Mouse (Mus musculus) megakaryocyte-erythroid progenitor cell, adult 5-6 weeks (primary cell): ENCODE measurements around the gene Itgav. TPM values are rescaled to one million over a fixed set of nuclear protein-coding genes. Genes with fewer than 3 reads are reported as not detected.

ENCODE experiments used
- ATAC-seq: replicated peaks from 2 replicates; pipeline ENCODE4 v1.8.0; 2016; ENCODE audit warnings: mild to moderate bottlenecking, inconsistent platforms; ENCODE audit not compliant: severe bottlenecking, poor library complexity, low FRiP score, low TSS enrichment
- total RNA-seq, 2 experiments: library from RNA; stranded (forward) in 1 of 2; stranded (reverse) in 1 of 2; fragments of 200-1000, 215-1000 nt in 1 of 2; fragments of >200 nt in 1 of 2; fragmentation: Nextera tagmentation in 1 of 2; gene quantifications; 2 replicates each; pipeline ENCODE4 v1.2.3; 2014 to 2017

The Itgav gene
- total RNA-seq, 2 experiments from 2014 or later, result 8.1 to 42.0 TPM

DNA sequence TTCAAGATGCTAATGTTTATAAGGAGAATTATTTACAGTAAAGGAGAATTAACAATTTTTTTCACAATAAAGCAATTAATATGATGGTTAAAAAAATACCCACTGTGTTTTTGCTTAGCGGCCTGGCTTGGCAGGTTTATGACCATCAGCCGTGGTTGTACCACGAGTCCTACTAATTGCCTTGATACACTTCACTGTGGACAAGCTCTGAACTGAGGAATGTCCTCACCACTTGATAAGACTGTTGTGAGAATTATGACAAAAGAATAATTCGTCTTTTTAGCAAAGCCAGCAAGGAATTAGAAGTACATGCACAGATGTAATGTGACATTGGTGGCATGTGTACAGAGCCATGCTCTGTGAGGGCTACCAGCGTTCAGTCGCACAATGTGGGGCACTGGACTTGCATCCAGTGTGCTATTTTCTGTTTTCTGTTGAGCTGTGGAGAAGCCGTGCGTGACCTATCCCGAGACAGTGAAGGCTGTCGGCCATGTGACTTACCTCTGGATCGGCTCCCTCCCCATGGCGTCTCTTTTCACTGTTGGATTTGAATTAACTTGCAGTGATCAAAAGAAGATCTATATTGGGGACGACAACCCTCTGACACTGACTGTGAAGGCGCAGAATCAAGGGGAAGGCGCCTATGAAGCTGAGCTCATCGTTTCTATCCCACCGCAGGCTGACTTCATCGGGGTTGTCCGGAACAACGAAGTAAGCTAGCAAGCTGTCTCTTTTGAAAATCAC lies 67.3 kb downstream of the Itgav start:
- no peak for ATAC-seq

DNA sequence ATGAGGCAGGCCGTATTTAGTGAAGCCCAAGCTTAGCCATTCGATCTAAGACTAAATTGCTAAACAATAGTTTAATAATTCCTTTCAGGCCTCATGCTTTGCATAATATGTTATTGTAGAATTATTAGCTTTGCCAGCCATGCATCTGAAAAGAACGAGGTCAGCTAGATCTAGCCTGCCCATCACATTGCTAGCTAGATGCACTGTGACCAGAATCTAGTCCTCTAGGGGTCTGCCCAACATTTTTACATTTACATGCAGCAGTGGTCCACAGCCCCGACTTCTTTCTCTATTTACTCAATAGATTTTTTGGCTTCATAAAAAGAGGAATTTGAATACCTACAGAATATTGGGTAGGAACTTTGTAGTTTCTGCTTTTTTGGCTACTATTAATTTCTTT lies 67.9 kb downstream of the Itgav start:
- no peak for ATAC-seq

DNA sequence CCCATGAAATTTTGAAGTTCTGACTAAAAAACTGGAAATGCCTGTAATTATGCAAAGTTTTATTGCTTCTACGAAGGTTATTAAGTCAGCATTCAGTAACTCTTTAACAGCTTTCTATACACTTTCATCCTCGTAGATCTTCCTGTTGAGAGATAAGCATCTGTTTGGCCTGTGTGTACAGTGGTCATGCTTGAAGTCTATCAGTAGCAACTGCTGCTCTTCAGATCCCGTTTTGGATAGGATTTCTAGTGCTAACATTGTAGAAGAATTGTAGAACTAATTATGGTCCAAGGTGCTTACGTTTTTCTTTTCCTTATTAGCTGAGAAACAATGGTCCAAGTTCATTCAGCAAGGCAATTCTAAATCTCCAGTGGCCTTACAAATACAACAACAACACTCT lies 71.6 kb downstream of the Itgav start:
- ATAC-seq, result no peak

DNA sequence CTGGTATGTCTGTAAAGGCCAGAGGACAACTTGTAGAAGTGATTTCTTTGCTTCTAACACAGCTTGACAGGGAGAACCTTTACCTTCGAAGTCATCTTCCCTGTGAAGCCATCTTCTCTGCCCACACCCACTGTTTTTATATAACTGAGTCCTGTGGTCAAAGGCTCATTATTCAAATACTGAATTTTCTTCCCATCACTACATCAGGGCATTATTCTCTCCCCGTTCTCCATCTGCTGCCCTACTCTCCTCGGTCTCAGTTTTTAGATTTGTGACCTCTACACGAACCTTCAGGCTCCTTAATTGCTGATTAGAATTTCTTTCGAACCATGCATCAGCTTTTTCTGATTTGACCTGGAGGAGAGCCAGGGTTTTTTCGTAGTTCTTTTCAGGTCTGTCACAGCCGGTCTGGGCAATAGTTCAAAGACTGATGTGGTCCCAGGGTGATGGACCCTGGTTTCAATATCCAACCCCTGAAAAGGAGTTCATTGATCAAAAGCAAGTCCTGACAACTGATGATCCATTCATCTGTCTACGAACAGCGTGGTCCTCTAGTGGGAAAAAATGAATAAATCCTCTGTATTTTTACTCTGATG lies 73.8 kb downstream of the Itgav start:
- ATAC-seq, result no peak

DNA sequence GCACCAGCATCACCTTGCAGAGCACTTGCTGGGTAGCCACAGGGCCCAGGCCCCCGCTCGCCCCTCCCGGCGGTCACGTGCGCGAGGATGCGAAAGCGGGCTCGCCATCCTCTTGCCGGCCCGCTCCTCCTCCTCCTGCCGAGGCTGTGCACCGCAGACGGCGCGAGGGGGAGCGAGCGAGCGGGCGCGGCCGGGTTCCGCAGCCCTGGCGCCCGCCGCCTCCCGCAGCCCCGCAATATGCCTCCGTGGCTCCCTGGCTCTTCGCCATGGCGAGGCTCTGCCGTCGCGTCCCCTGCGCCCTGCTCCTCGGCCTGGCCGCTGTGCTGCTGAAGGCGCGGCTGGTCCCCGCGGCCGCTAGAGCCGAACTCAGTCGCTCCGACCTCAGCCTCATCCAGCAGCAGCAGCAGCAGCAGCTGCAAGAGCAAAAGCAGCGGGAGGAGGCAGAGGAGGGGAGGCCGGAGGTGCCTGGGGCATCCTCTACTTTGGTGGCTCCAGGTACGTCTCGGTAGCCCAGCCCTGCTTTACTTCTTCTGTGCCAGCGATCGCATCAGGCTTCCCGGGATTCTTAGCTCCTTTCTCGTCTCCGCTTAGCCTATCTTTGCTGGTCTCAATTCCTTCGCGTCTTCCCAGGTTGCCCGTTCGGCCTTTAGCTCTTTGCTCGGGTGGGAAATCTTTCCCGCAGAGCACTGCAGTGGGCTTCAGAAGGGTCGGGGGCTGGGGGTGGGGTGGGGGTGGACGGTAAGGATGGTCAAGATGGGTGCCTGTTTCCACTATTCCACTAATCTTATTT lies 88.5 kb downstream of the Itgav start, which contains the start of gene Fam171b:
Fam171b (plus strand) TSS at position 154 of the 790 bp plus-strand sequence.
- ATAC-seq, result peak; percentile 84

DNA sequence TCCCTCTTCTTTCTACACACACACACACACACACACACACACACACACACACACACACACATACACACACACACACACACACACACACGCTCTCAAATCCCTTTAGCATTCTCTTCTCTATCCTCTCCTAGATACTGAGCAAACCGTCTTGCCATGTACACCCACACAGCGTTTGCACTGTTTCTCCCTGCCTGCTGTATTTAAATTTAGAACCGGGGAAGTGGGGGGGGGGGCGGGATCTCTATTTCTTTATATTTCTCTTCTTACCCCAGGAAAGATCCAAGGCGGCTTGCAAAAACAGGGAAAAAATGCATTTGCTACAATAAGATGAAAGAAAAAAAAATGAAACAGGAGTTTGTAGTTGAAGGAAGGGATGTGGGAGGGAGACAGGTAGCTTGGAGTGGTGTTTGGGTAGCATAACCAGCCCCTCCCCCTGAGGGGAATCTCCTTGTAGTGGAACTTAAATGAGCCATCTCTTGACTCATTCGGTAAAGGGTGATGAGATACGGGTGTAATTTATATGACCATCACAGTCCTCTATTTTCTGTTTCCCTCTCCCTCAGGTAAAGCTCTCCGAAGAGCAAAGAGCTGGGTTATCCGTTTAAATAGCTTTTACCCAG lies 89.2 kb downstream of the Itgav start:
- no peak for ATAC-seq

DNA sequence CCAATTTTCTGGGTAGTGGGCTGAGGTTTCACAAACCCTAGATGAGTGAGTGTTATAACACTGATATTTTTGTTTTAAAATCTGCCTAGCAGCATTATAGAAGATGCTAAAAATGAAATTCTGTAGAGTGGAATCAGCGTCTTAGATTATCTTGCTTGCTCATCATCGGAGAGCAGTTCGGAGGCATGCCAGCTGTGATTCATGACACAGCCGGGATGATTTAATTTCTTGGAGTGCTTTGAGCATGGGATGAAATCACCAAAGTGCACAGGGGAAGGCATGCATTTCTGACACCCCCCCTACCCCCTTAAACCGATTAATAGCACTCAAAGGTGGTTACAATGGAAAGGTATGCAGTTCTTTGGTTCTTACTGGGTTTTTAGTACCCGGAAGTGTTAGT lies 89.8 kb downstream of the Itgav start:
- ATAC-seq, result no peak

DNA sequence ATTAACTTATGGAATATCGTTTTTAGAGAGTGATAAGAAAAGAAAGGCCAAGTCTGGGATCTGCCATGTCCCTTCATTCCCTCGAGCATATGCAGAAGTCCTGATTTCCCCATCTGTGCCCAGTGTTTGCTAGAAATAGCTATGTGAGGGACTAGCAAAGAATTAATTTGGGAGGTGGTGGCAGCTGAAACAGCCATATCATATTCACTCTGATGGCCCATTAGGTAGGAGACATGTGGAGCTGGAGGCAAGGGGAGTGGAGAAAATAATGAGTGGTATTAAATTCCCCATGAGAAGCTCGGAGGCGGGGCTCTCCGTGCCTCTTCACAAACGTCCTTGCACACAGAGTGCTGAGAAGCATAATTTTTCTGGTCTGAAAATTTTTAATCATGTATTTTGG lies 92.0 kb downstream of the Itgav start:
- no peak for ATAC-seq

DNA sequence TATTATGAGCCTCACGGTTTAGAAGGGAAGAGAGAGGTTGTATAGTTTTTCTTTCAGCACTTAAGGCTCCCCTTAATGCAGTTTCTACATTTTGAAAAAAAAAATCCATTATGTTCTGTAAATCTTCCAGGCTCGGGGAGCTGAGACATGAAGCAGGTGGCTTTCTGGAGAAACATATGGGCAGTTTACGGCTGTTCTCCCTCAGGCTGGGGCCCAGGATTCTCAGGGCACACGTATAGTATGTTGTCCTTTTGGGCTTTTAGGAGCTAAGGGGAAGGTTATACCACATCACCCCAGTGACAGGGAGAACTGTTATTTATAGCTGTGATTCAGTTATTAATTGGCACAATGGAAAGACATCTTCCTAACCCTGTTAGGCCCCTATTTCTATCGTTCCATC lies 101.0 kb downstream of the Itgav start:
- ATAC-seq, result no peak

DNA sequence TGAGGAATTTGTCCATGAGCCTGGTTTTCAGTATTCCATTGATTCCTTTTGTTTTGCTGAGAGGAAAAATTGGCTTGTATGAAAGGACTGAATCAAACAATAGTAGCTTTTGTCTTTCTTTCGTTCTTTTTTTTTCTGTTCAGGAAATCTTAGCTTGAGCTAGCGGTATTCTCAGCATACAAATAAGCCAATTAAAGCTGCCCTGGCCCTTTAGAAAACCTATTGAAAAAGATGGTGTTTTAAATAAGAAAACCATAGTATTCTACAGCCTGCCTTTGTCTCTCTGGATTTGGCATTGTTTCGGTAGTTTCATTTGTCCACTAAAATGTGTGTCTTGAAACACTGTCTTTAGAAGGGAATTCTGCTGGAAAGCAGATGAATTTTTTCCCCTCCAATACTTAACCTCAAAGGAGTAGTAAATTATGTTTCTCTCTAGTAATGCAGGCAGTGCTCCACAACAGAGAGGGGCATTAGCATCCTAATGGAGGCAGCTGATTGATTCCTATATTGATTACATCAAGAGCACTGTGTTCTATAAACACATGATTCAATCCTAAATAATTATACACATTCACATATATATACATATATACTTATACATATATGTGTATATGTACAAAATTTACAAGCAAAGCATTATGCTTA lies 104.8 kb downstream of the Itgav start:
- ATAC-seq, result no peak

DNA sequence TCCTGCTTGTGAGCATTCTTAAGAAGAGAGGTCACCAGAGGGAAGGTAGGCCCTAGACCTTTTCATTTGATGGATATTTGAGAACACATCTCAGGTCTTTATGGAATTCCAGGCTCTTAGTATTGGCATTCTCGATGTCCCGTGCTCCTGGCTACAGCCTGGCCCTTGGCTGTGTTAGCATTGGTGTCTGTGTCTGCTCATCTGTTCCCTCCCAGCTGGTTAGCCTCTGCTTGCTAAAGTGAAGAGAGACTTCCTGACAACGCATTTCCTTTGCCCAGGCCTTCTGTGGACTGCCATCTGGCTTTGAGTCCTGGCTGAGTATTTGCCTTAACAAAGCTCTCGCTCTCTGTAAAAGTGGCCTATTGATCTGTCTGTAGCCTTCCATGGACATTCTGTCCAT lies 108.7 kb downstream of the Itgav start:
- no peak for ATAC-seq

DNA sequence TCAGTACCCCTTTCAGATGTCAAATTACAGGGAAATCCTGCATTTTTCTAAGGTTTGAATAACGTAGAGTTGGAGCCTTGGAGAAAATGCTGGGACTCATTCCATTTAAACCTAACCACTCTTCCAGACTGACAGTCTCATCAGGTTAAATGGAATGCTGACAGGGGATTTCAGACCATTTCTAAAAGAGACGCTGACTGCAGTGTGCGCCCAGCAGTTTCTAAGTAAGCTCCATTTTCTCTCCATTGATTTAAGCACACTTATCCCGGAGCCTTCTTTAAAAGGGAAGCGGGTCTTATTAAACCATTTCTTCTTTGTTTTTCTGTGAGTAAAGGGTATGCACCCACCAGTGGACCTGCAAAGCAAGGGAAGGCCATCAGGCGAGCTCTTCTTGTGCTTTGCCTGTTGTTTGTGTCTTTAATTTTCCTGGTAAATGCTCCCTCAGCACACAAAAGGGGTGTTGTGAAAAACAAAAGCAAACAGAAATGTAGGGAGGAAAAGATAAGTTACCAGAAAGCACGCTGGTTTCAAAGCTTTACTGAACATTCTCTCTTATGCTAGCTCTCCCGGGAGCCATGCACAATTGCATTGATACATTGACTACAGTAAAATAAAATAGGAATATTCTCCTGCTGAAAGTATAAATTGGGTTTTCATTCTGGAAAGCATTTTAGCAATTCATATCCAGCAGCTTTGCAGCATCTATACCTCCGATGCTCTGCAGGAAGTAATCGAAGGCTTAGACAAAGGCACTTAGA lies 111.3 kb downstream of the Itgav start:
- no peak for ATAC-seq

DNA sequence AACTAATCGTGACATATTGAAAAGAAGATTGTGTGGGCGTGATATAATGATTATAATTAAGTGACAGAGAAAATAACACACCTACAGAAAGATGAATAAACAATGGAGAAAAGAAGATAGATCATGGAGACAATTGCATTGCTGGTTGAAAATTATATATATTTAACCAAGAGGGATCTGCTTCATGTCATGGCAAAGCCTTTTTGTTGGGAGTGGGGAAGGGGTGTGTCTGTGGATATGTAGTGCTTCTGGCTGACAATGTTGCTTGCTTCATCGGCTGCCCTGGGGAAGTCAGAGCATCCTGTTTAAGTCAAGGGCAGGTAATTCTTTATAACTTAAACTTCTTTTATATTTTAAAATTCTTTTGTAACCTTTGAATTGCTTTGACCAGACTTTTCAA lies 124.3 kb downstream of the Itgav start:
- no peak for ATAC-seq

DNA sequence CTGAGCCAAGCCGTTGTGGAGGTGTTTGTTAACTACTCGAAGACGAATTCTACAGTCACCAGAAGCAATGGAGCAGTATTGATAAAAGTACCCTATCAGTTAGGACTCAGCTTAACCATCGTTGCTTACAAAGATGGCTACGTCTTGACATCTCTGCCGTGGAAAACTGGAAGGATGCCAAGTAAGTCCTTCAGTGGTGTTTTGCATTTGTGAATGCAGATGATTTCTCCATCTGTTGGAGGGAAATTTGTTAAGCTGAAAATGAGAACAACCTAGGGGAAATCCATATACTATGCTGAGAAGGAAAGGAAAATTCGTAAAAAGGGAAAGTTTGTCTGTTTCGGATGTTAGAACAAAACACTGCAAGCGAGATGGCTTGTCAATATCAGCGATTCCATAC lies 129.2 kb downstream of the Itgav start:
- ATAC-seq, result no peak

DNA sequence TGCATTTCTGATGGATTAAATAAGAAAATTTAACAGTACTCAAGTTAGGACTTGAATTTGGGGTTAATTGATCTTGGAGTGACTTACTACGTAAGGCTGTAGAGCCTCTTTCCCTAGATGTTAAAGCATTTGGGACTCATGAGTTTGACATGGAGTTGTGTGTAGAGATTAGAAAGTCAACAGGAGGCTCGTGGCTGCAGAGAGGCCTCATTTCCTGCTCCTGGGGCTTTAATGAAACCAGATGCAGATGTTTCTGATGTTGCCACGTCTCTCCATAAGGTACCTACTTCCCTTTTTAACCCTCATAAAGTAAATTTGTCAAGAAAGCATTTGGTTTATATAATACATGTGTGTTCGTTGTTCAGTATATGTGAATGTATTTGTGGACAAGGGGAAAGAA lies 132.0 kb downstream of the Itgav start:
- no peak for ATAC-seq
